Mouse (Mus musculus): Measurements from ENCODE around the gene Clcn1. TPM values are rescaled to one million over a fixed set of nuclear protein-coding genes. Genes with fewer than 3 reads are reported as not detected.
A peak's percentile ranks its signal among the peaks of the same experiment; 100 is the strongest.

The Clcn1 gene
- polyA plus RNA-seq, 1 experiment from 2014 or later: 1.5 TPM

GRCm38 (mm10) chr6:42343361-42344120 lies 57.1 kb downstream of the Clcn1 start:
- ATAC-seq (ENCODE audit: low FRiP score, low read depth): no peak
- Histone ChIP-seq H3K4me1 (replicated peaks) (peaks cover 3% of the 10 kb centered on the region), H3K36me3 (no peaks in the 10 kb centered on the region), H3K27ac (replicated peaks) (no peak overlapping the region), H3K27me3 (no peaks in the 10 kb centered on the region), H3K9me3 (no peaks in the 10 kb centered on the region), H3K4me2 (no peak overlapping the region), H3K4me3 (no peak overlapping the region), H3K9ac (no peak overlapping the region)
- WGBS: 84% methylated on average over 9 of the region's 9 CpGs

- no peak overlapping the region for H3K27ac ChIP-seq (replicated peaks)
- H3K9ac ChIP-seq: no peak overlapping the region
- 86% methylated on average over 1 of the region's 1 CpGs for WGBS
- H3K4me2 ChIP-seq: no peak overlapping the region
- no peaks in the 10 kb centered on the region for H3K9me3 ChIP-seq
- no peak overlapping the region for H3K4me3 ChIP-seq
- H3K36me3 ChIP-seq: no peaks in the 10 kb centered on the region
- peaks cover 9% of the 10 kb centered on the region for H3K4me1 ChIP-seq (replicated peaks)
- no peaks in the 10 kb centered on the region for H3K27me3 ChIP-seq
- no peak for ATAC-seq (ENCODE audit: low FRiP score, low read depth)
Observed at GRCm38 (mm10) chr6:42344255-42344654, 57.8 kb downstream of the Clcn1 start.

GRCm38 (mm10) chr6:42348281-42349005 lies 62.0 kb downstream of the Clcn1 start:
- H3K36me3 ChIP-seq: no peaks in the 10 kb centered on the region
- peaks cover 31% of the 10 kb centered on the region for H3K4me1 ChIP-seq (replicated peaks)
- H3K9me3 ChIP-seq: no peaks in the 10 kb centered on the region
- 36% methylated on average over 12 of the region's 12 CpGs for WGBS
- H3K27me3 ChIP-seq: no peaks in the 10 kb centered on the region
- H3K9ac ChIP-seq: no peak overlapping the region
- H3K4me3 ChIP-seq: peak overlapping the region; percentile 92
- H3K4me2 ChIP-seq: peak overlapping the region; percentile 91
- no peak for ATAC-seq (ENCODE audit: low FRiP score, low read depth)
- 0 out of 2 replicates have a peak overlapping the region, but pooled peaks have one; percentile 90 for H3K27ac ChIP-seq (replicated peaks)

- 0% methylated on average over 11 of the region's 11 CpGs for WGBS
- Histone ChIP-seq H3K9me3 (no peaks in the 10 kb centered on the region), H3K4me3 (peak overlapping the region; percentile 92), H3K27ac (replicated peaks) (peak overlapping the region; percentile 90), H3K36me3 (no peaks in the 10 kb centered on the region), H3K27me3 (no peaks in the 10 kb centered on the region), H3K4me2 (peak overlapping the region; percentile 91), H3K9ac (peak overlapping the region; percentile 89), H3K4me1 (replicated peaks) (peaks cover 34% of the 10 kb centered on the region)
- ATAC-seq (ENCODE audit: low FRiP score, low read depth): peak; percentile 21
Observed at GRCm38 (mm10) chr6:42349006-42349425, 62.5 kb downstream of the Clcn1 start.

- ATAC-seq (ENCODE audit: low FRiP score, low read depth): peak; percentile 93
- H3K9ac ChIP-seq: peak within 1 kb of the TSS; percentile 89
- no peaks in the 10 kb centered on the region for H3K9me3 ChIP-seq
- peaks cover 39% of the 10 kb centered on the region for H3K4me1 ChIP-seq (replicated peaks)
- H3K4me3 ChIP-seq: peak within 1 kb of the TSS; percentile 92
- H3K27ac ChIP-seq (replicated peaks): peak within 1 kb of the TSS; percentile 90
- H3K27me3 ChIP-seq: no peaks in the 10 kb centered on the region
- WGBS: 0% methylated on average over 34 of the region's 36 CpGs
- no peaks in the 10 kb centered on the region for H3K36me3 ChIP-seq
- H3K4me2 ChIP-seq: peak within 1 kb of the TSS; percentile 91
Observed at GRCm38 (mm10) chr6:42349426-42350020, 63.0 kb downstream of the Clcn1 start, which contains the start of gene Zyx. Gene Zyx (plus strand): TSS chr6:42349630.

- under 1% methylated on average over 70 of the region's 72 CpGs for WGBS
- H3K4me3 ChIP-seq: peak overlapping the region; percentile 92
- peaks cover 43% of the 10 kb centered on the region for H3K4me1 ChIP-seq (replicated peaks)
- H3K27me3 ChIP-seq: no peaks in the 10 kb centered on the region
- H3K36me3 ChIP-seq: no peaks in the 10 kb centered on the region
- ATAC-seq (ENCODE audit: low FRiP score, low read depth): peak; percentile 64
- peak overlapping the region; percentile 90 for H3K27ac ChIP-seq (replicated peaks)
- H3K9ac ChIP-seq: peak overlapping the region; percentile 89
- peak overlapping the region; percentile 91 for H3K4me2 ChIP-seq
- H3K9me3 ChIP-seq: no peaks in the 10 kb centered on the region
Observed at GRCm38 (mm10) chr6:42350021-42350967, 63.8 kb downstream of the Clcn1 start.

GRCm38 (mm10) chr6:42350968-42351775 lies 64.7 kb downstream of the Clcn1 start:
- ATAC-seq (ENCODE audit: low FRiP score, low read depth): no peak; the same call in 1 of the 2 replicates
- H3K27ac ChIP-seq (replicated peaks): no peak overlapping the region
- peak overlapping the region; percentile 89 for H3K9ac ChIP-seq
- H3K4me2 ChIP-seq: peak overlapping the region; percentile 91
- H3K27me3 ChIP-seq: no peaks in the 10 kb centered on the region
- WGBS: 41% methylated on average over 12 of the region's 13 CpGs
- no peaks in the 10 kb centered on the region for H3K9me3 ChIP-seq
- peak overlapping the region; percentile 92 for H3K4me3 ChIP-seq
- H3K4me1 ChIP-seq (replicated peaks): peaks cover 43% of the 10 kb centered on the region
- H3K36me3 ChIP-seq: peaks cover 6% of the 10 kb centered on the region; the same call in 1 of the 2 replicates

- Histone ChIP-seq H3K36me3 (peaks cover 11% of the 10 kb centered on the region; the same call in 1 of the 2 replicates), H3K27me3 (no peaks in the 10 kb centered on the region), H3K4me3 (no peak overlapping the region), H3K9me3 (no peaks in the 10 kb centered on the region), H3K27ac (replicated peaks) (no peak overlapping the region), H3K4me2 (peak overlapping the region; percentile 91), H3K9ac (no peak overlapping the region), H3K4me1 (replicated peaks) (peaks cover 43% of the 10 kb centered on the region)
- 92% methylated on average over 7 of the region's 7 CpGs for WGBS
- ATAC-seq (ENCODE audit: low FRiP score, low read depth): no peak
Observed at GRCm38 (mm10) chr6:42351776-42352485, 65.4 kb downstream of the Clcn1 start.

GRCm38 (mm10) chr6:42352486-42352846 lies 66.0 kb downstream of the Clcn1 start:
- H3K9ac ChIP-seq: no peak overlapping the region
- no peak overlapping the region for H3K27ac ChIP-seq (replicated peaks)
- H3K27me3 ChIP-seq: no peaks in the 10 kb centered on the region
- no peak for ATAC-seq (ENCODE audit: low FRiP score, low read depth)
- H3K4me2 ChIP-seq: no peak overlapping the region
- H3K4me3 ChIP-seq: no peak overlapping the region
- H3K9me3 ChIP-seq: no peaks in the 10 kb centered on the region
- 100% methylated on average over 1 of the region's 1 CpGs for WGBS
- peaks cover 16% of the 10 kb centered on the region; the same call in 1 of the 2 replicates for H3K36me3 ChIP-seq
- H3K4me1 ChIP-seq (replicated peaks): peaks cover 43% of the 10 kb centered on the region

GRCm38 (mm10) chr6:42353180-42353579 lies 66.7 kb downstream of the Clcn1 start:
- Histone ChIP-seq H3K27me3 (no peaks in the 10 kb centered on the region), H3K27ac (replicated peaks) (no peak overlapping the region), H3K9me3 (no peaks in the 10 kb centered on the region), H3K4me2 (no peak overlapping the region), H3K36me3 (peaks cover 23% of the 10 kb centered on the region), H3K9ac (no peak overlapping the region), H3K4me3 (no peak overlapping the region), H3K4me1 (replicated peaks) (peaks cover 43% of the 10 kb centered on the region)
- no peak for ATAC-seq (ENCODE audit: low FRiP score, low read depth)
- 89% methylated on average over 8 of the region's 8 CpGs for WGBS
